Mouse (Mus musculus): ENCODE results near the gene Gm7879. TPM values are rescaled to one million over a fixed set of nuclear protein-coding genes. Genes with fewer than 3 reads are reported as not detected.

Gm7879 gene
- total and polyA plus RNA-seq, 3 experiments: 1.6 to 6.6 TPM; not detected in 1

- Histone ChIP-seq H3K9me3 (replicated peaks) (no peaks in the 10 kb centered on the region), H3K4me3 (ENCODE audit: low read depth, low read length) (no peak overlapping the region), H3K27me3 (ENCODE audit: insufficient read depth, low read length) (peaks cover 12% of the 10 kb centered on the region; the same call in 1 of the 2 replicates), H3K36me3 (replicated peaks) (no peaks in the 10 kb centered on the region), H3K4me1 (ENCODE audit: insufficient read depth, low read depth, low read length) (no peaks in the 10 kb centered on the region)
- DNase-seq (ENCODE audit: low spot score): no peak
- TF ChIP-seq GATA1 (IDR thresholded peaks at IDR 0.05; ENCODE audit: borderline replicate concordance, low read length): no peak
- TF ChIP-seq CTCF (IDR thresholded peaks at IDR 0.05; ENCODE audit: low read depth, low read length): no peak
- no peak for TF ChIP-seq POLR2AphosphoS5 (IDR thresholded peaks at IDR 0.05; ENCODE audit: insufficient replicate concordance, low read depth, low read length)
- no peak for TF ChIP-seq GATA2 (IDR thresholded peaks at IDR 0.05; ENCODE audit: borderline replicate concordance, low read depth, low read length)
- TF ChIP-seq TAL1 (conservative IDR thresholded peaks at IDR 0.05; ENCODE audit: low read depth, low read length): no peak
- ATAC-seq (ENCODE audit: extremely low read depth, insufficient number of reproducible peaks, low FRiP score, poor library complexity, severe bottlenecking): no peak
Observed at GRCm38 (mm10) chr5:43927729-43928128, 14.8 kb downstream of the Gm7879 start.

- Histone ChIP-seq H3K4me1 (ENCODE audit: insufficient read depth, low read depth, low read length) (no peaks in the 10 kb centered on the region), H3K36me3 (replicated peaks) (no peaks in the 10 kb centered on the region), H3K27me3 (ENCODE audit: insufficient read depth, low read length) (peaks cover 15% of the 10 kb centered on the region; the same call in 1 of the 2 replicates), H3K4me3 (ENCODE audit: low read depth, low read length) (no peak overlapping the region), H3K9me3 (replicated peaks) (no peaks in the 10 kb centered on the region)
- ATAC-seq (ENCODE audit: extremely low read depth, insufficient number of reproducible peaks, low FRiP score, poor library complexity, severe bottlenecking) (no peak), DNase-seq (ENCODE audit: low spot score) (no peak)
- TF ChIP-seq TAL1 (conservative IDR thresholded peaks at IDR 0.05; ENCODE audit: low read depth, low read length): no peak
- TF ChIP-seq CTCF (IDR thresholded peaks at IDR 0.05; ENCODE audit: low read depth, low read length): no peak
- no peak for TF ChIP-seq GATA2 (IDR thresholded peaks at IDR 0.05; ENCODE audit: borderline replicate concordance, low read depth, low read length)
- no peak for TF ChIP-seq GATA1 (IDR thresholded peaks at IDR 0.05; ENCODE audit: borderline replicate concordance, low read length)
- no peak for TF ChIP-seq POLR2AphosphoS5 (IDR thresholded peaks at IDR 0.05; ENCODE audit: insufficient replicate concordance, low read depth, low read length)
Observed at GRCm38 (mm10) chr5:43933269-43933668, 20.3 kb downstream of the Gm7879 start.

GRCm38 (mm10) chr5:43947330-43947977, 34.5 kb downstream of the Gm7879 start:
- no peaks in the 10 kb centered on the region for H3K9me3 ChIP-seq (replicated peaks)
- no peaks in the 10 kb centered on the region; the same call in 1 of the 2 replicates for H3K4me1 ChIP-seq (ENCODE audit: insufficient read depth, low read depth, low read length)
- DNase-seq (ENCODE audit: low spot score): no peak
- TF ChIP-seq CTCF (IDR thresholded peaks at IDR 0.05; ENCODE audit: low read depth, low read length) (no peak), TAL1 (conservative IDR thresholded peaks at IDR 0.05; ENCODE audit: low read depth, low read length) (no peak), GATA2 (IDR thresholded peaks at IDR 0.05; ENCODE audit: borderline replicate concordance, low read depth, low read length) (no peak)
- ATAC-seq (ENCODE audit: extremely low read depth, insufficient number of reproducible peaks, low FRiP score, poor library complexity, severe bottlenecking): no peak
- H3K4me3 ChIP-seq (ENCODE audit: low read depth, low read length): no peak overlapping the region
- peaks cover 10% of the 10 kb centered on the region for H3K27me3 ChIP-seq (ENCODE audit: insufficient read depth, low read length)
- H3K36me3 ChIP-seq (replicated peaks): no peaks in the 10 kb centered on the region

- ATAC-seq (ENCODE audit: extremely low read depth, insufficient number of reproducible peaks, low FRiP score, poor library complexity, severe bottlenecking) (no peak), DNase-seq (ENCODE audit: low spot score) (no peak)
- Histone ChIP-seq H3K9me3 (replicated peaks) (no peaks in the 10 kb centered on the region), H3K4me3 (ENCODE audit: low read depth, low read length) (no peak overlapping the region), H3K27me3 (ENCODE audit: insufficient read depth, low read length) (peaks cover 10% of the 10 kb centered on the region), H3K36me3 (replicated peaks) (no peaks in the 10 kb centered on the region), H3K4me1 (ENCODE audit: insufficient read depth, low read depth, low read length) (no peaks in the 10 kb centered on the region; the same call in 1 of the 2 replicates)
- TF ChIP-seq TAL1 (conservative IDR thresholded peaks at IDR 0.05; ENCODE audit: low read depth, low read length) (no peak), POLR2AphosphoS5 (IDR thresholded peaks at IDR 0.05; ENCODE audit: insufficient replicate concordance, low read depth, low read length) (no peak), GATA1 (IDR thresholded peaks at IDR 0.05; ENCODE audit: borderline replicate concordance, low read length) (no peak), CTCF (IDR thresholded peaks at IDR 0.05; ENCODE audit: low read depth, low read length) (no peak), GATA2 (IDR thresholded peaks at IDR 0.05; ENCODE audit: borderline replicate concordance, low read depth, low read length) (no peak)
Observed at GRCm38 (mm10) chr5:43948111-43948743, 35.3 kb downstream of the Gm7879 start.

- Histone ChIP-seq H3K9me3 (replicated peaks) (no peaks in the 10 kb centered on the region), H3K27me3 (ENCODE audit: insufficient read depth, low read length) (peaks cover 10% of the 10 kb centered on the region), H3K4me1 (ENCODE audit: insufficient read depth, low read depth, low read length) (no peaks in the 10 kb centered on the region; the same call in 1 of the 2 replicates), H3K36me3 (replicated peaks) (no peaks in the 10 kb centered on the region), H3K4me3 (ENCODE audit: low read depth, low read length) (no peak overlapping the region)
- no peak for DNase-seq (ENCODE audit: low spot score)
- no peak for ATAC-seq (ENCODE audit: extremely low read depth, insufficient number of reproducible peaks, low FRiP score, poor library complexity, severe bottlenecking)
- TF ChIP-seq TAL1 (conservative IDR thresholded peaks at IDR 0.05; ENCODE audit: low read depth, low read length): no peak
- no peak for TF ChIP-seq POLR2AphosphoS5 (IDR thresholded peaks at IDR 0.05; ENCODE audit: insufficient replicate concordance, low read depth, low read length)
- TF ChIP-seq GATA2 (IDR thresholded peaks at IDR 0.05; ENCODE audit: borderline replicate concordance, low read depth, low read length): no peak
- no peak for TF ChIP-seq CTCF (IDR thresholded peaks at IDR 0.05; ENCODE audit: low read depth, low read length)
- no peak for TF ChIP-seq GATA1 (IDR thresholded peaks at IDR 0.05; ENCODE audit: borderline replicate concordance, low read length)
Observed at GRCm38 (mm10) chr5:43948748-43949275, 35.9 kb downstream of the Gm7879 start.

- Histone ChIP-seq H3K4me3 (ENCODE audit: low read depth, low read length) (no peak overlapping the region), H3K36me3 (replicated peaks) (no peaks in the 10 kb centered on the region), H3K4me1 (ENCODE audit: insufficient read depth, low read depth, low read length) (no peaks in the 10 kb centered on the region), H3K9me3 (replicated peaks) (no peaks in the 10 kb centered on the region), H3K27me3 (ENCODE audit: insufficient read depth, low read length) (peaks cover 6% of the 10 kb centered on the region)
- TF ChIP-seq CTCF (IDR thresholded peaks at IDR 0.05; ENCODE audit: low read depth, low read length): no peak
- TF ChIP-seq POLR2AphosphoS5 (IDR thresholded peaks at IDR 0.05; ENCODE audit: insufficient replicate concordance, low read depth, low read length): no peak
- no peak for TF ChIP-seq GATA2 (IDR thresholded peaks at IDR 0.05; ENCODE audit: borderline replicate concordance, low read depth, low read length)
- TF ChIP-seq GATA1 (IDR thresholded peaks at IDR 0.05; ENCODE audit: borderline replicate concordance, low read length): no peak
- TF ChIP-seq TAL1 (conservative IDR thresholded peaks at IDR 0.05; ENCODE audit: low read depth, low read length): no peak
- ATAC-seq (ENCODE audit: extremely low read depth, insufficient number of reproducible peaks, low FRiP score, poor library complexity, severe bottlenecking) (no peak), DNase-seq (ENCODE audit: low spot score) (no peak)
Observed at GRCm38 (mm10) chr5:43953241-43953640, 40.3 kb downstream of the Gm7879 start.
